Mouse (Mus musculus): ENCODE data around the gene Ncbp2. TPM values are rescaled to one million over a fixed set of nuclear protein-coding genes. Genes with fewer than 3 reads are reported as not detected.

Gene Ncbp2
- polyA plus RNA-seq, 2 experiments, result 25.1 to 31.5 TPM

DNA sequence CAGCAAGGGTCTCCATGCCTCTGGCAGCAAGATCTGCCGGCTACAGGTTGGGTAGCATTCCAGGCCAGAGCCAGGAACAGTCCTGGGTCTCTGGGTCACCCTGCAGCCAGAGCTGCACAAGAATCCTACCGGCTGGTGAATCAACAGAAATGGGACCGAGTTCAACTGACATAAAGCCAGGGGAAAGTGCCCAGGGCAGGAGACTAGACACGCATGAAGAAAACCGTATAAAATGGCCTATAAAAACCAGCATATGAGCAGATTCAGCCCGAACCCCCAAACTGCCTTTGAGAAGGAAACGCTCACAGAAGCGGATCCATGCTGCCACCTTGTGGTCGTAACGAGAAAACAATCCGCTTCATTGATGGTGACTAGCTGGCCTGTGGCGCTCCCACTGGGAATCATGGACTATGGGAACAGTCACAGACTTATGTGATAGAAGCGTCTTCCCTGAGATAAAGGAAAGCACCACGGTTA is 30.0 kb upstream of the Ncbp2 start:
- DNase-seq (ENCODE audit: low read depth in 3 of 3, low spot score in 3 of 3), result peak; percentile 38 to 52 (median 40)
- Histone ChIP-seq H3K9me3 (ENCODE audit: control insufficient read depth, low read length) (no peaks in the 10 kb centered on the region), H3K36me3 (replicated peaks; ENCODE audit: control insufficient read depth, insufficient read depth, low read depth) (no peaks in the 10 kb centered on the region), H3K27me3 (ENCODE audit: control insufficient read depth, insufficient read depth, low read length) (no peaks in the 10 kb centered on the region), H3K27ac (no peak overlapping the region), H3K4me2 (ENCODE audit: low read depth) (peak overlapping the region; percentile 38), H3K9ac (replicated peaks) (no peak overlapping the region), H3K4me3 (ENCODE audit: insufficient read depth in 1 of 2, low read depth in 2 of 2, low read length in 2 of 2) (peak overlapping the region in 1 of 2 experiments; percentile 17; a peak in 1 of 4 replicates), H3K4me1 (replicated peaks; ENCODE audit: control insufficient read depth in 2 of 2, insufficient read depth in 2 of 2, low read length in 1 of 2) (peaks cover 0 to 2% of the 10 kb centered on the region in 2 experiments; a peak in 1 of 4 replicates)
- TF ChIP-seq CTCF (IDR thresholded peaks at IDR 0.05; ENCODE audit: low read depth) (peak; percentile 87), EP300 (IDR thresholded peaks at IDR 0.05; ENCODE audit: low read depth) (no peak)
- 2% methylated on average over 14 of the region's 14 CpGs for WGBS (ENCODE audit: insufficient replicate concordance)
- no peak for ATAC-seq (ENCODE audit: insufficient read depth)

DNA sequence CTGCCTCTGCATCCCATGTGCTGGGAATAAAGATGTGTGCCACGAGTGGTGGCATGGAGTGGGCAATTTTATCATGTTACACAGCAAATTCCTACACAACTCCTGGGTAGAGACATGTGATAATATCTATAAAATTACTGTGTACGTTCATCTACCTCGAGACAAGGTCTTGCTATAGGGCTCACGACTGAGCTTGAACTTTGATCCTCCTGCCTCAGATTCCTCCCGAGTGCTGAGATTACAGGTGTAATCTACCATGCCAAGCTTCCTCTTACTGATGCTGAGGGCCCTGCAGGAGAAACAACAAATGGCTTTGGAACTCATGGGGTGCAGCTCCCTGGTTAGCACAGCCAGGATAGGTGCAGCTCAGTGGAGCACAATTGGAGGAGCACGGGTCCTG is 23.9 kb upstream of the Ncbp2 start:
- H3K4me3 ChIP-seq (ENCODE audit: insufficient read depth in 1 of 2, low read depth in 2 of 2, low read length in 2 of 2), result no peak overlapping the region
- H3K36me3 ChIP-seq (replicated peaks; ENCODE audit: control insufficient read depth, insufficient read depth, low read depth), result no peaks in the 10 kb centered on the region
- no peaks in the 10 kb centered on the region for H3K4me1 ChIP-seq (replicated peaks; ENCODE audit: control insufficient read depth in 2 of 2, insufficient read depth in 2 of 2, low read length in 1 of 2)
- 57% methylated on average over 6 of the region's 6 CpGs for WGBS (ENCODE audit: insufficient replicate concordance)
- no peaks in the 10 kb centered on the region for H3K9me3 ChIP-seq (ENCODE audit: control insufficient read depth, low read length)
- no peaks in the 10 kb centered on the region for H3K27me3 ChIP-seq (ENCODE audit: control insufficient read depth, insufficient read depth, low read length)
- no peak overlapping the region for H3K9ac ChIP-seq (replicated peaks)
- TF ChIP-seq CTCF (IDR thresholded peaks at IDR 0.05; ENCODE audit: low read depth) (no peak), EP300 (IDR thresholded peaks at IDR 0.05; ENCODE audit: low read depth) (no peak)
- DNase-seq (ENCODE audit: low read depth in 3 of 3, low spot score in 3 of 3), result no peak
- no peak overlapping the region for H3K4me2 ChIP-seq (ENCODE audit: low read depth)
- no peak for ATAC-seq (ENCODE audit: insufficient read depth)
- no peak overlapping the region for H3K27ac ChIP-seq

DNA sequence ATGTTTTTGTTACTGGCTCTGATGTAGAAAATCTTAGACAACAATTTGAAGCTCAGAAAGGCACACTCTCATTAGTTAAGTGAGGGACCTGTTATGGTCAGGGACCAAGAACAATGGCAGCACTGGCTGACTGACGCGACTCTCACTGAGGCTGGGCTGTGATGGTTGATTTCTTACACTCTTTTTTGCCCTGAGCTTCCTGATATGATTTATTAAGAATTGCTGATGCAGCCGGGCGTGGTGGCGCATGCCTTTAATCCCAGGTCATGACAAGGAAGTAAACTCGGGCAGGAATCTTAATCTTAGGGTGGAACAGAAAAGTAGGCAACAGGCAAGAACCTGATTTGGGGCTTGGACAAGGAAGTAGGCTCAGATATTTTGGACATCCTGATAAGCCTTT is 22.2 kb upstream of the Ncbp2 start:
- Histone ChIP-seq H3K27ac (no peak overlapping the region), H3K9me3 (ENCODE audit: control insufficient read depth, low read length) (no peaks in the 10 kb centered on the region), H3K9ac (replicated peaks) (no peak overlapping the region), H3K27me3 (ENCODE audit: control insufficient read depth, insufficient read depth, low read length) (no peaks in the 10 kb centered on the region), H3K4me2 (ENCODE audit: low read depth) (no peak overlapping the region), H3K36me3 (replicated peaks; ENCODE audit: control insufficient read depth, insufficient read depth, low read depth) (no peaks in the 10 kb centered on the region), H3K4me3 (ENCODE audit: insufficient read depth in 1 of 2, low read depth in 2 of 2, low read length in 2 of 2) (no peak overlapping the region), H3K4me1 (replicated peaks; ENCODE audit: control insufficient read depth in 2 of 2, insufficient read depth in 2 of 2, low read length in 1 of 2) (no peaks in the 10 kb centered on the region)
- no peak for TF ChIP-seq EP300 (IDR thresholded peaks at IDR 0.05; ENCODE audit: low read depth)
- TF ChIP-seq CTCF (IDR thresholded peaks at IDR 0.05; ENCODE audit: low read depth), result no peak
- WGBS (ENCODE audit: insufficient replicate concordance), result 68% methylated on average over 6 of the region's 6 CpGs
- no peak for DNase-seq (ENCODE audit: low read depth in 3 of 3, low spot score in 3 of 3)
- ATAC-seq (ENCODE audit: insufficient read depth), result no peak

DNA sequence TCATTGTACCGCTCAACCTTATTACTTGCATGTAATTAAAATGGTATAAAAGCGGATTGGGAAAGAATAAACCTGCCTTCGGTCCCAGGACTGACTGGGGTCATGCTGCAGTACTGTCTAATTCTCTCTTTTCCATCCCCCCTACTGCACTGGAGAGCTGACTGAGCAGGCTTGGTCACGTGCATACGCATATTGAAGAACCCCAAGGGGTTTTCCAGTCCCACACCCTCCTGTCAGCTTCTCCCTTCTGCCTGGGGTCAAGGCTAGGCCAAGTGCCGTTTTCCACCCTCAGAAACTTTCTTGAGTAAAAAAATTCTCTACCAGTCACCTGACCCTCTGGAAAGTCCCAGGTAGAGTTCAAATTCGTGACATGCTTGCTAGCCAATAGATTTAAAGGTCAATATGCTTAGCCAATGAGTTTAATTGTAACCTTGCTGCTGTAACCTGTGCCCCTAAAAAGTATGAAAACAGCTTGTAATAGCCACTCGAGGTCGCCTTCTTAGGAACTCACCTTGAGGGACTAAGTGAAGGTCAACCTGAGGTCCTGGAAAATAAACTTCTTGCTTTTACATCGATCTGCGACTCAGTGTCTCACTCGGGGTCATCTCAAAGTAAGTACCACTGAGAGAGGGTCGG is 21.6 kb upstream of the Ncbp2 start:
- no peak overlapping the region for H3K9ac ChIP-seq (replicated peaks)
- H3K27ac ChIP-seq, result no peak overlapping the region
- TF ChIP-seq EP300 (IDR thresholded peaks at IDR 0.05; ENCODE audit: low read depth) (no peak), CTCF (IDR thresholded peaks at IDR 0.05; ENCODE audit: low read depth) (no peak)
- no peaks in the 10 kb centered on the region for H3K4me1 ChIP-seq (replicated peaks; ENCODE audit: control insufficient read depth in 2 of 2, insufficient read depth in 2 of 2, low read length in 1 of 2)
- DNase-seq (ENCODE audit: low read depth in 3 of 3, low spot score in 3 of 3) (no peak), ATAC-seq (ENCODE audit: insufficient read depth) (no peak)
- no peak overlapping the region for H3K4me2 ChIP-seq (ENCODE audit: low read depth)
- no peak overlapping the region for H3K4me3 ChIP-seq (ENCODE audit: insufficient read depth in 1 of 2, low read depth in 2 of 2, low read length in 2 of 2)
- WGBS (ENCODE audit: insufficient replicate concordance), result 65% methylated on average over 13 of the region's 13 CpGs
- no peaks in the 10 kb centered on the region for H3K36me3 ChIP-seq (replicated peaks; ENCODE audit: control insufficient read depth, insufficient read depth, low read depth)
- H3K27me3 ChIP-seq (ENCODE audit: control insufficient read depth, insufficient read depth, low read length), result no peaks in the 10 kb centered on the region
- H3K9me3 ChIP-seq (ENCODE audit: control insufficient read depth, low read length), result no peaks in the 10 kb centered on the region

DNA sequence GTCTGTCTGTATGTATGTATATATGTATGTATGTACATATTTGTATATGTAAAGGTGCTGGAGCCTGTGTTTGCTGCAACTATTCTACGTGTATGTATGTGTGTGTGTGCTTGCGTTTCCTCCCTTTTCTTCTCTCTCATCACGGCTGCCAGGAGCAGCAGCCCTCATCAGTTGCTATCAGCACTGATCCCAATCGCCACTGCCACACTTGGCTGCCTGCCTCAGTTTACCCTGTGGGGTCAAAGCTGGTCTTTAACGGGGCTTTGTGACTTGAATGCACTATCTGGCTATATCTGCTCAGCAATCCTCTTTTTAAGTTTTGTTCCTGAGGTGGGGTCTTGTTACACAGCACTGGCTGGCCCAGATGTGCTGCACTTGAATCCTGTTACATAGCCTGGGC is 20.9 kb upstream of the Ncbp2 start:
- Histone ChIP-seq H3K9ac (replicated peaks) (no peak overlapping the region), H3K36me3 (replicated peaks; ENCODE audit: control insufficient read depth, insufficient read depth, low read depth) (no peaks in the 10 kb centered on the region), H3K27me3 (ENCODE audit: control insufficient read depth, insufficient read depth, low read length) (no peaks in the 10 kb centered on the region; the same call in 1 of the 2 replicates), H3K4me2 (ENCODE audit: low read depth) (no peak overlapping the region), H3K9me3 (ENCODE audit: control insufficient read depth, low read length) (no peaks in the 10 kb centered on the region), H3K4me1 (replicated peaks; ENCODE audit: control insufficient read depth in 2 of 2, insufficient read depth in 2 of 2, low read length in 1 of 2) (no peaks in the 10 kb centered on the region), H3K4me3 (ENCODE audit: insufficient read depth in 1 of 2, low read depth in 2 of 2, low read length in 2 of 2) (no peak overlapping the region), H3K27ac (no peak overlapping the region)
- TF ChIP-seq EP300 (IDR thresholded peaks at IDR 0.05; ENCODE audit: low read depth) (no peak), CTCF (IDR thresholded peaks at IDR 0.05; ENCODE audit: low read depth) (no peak)
- 57% methylated on average over 5 of the region's 5 CpGs for WGBS (ENCODE audit: insufficient replicate concordance)
- DNase-seq (ENCODE audit: low read depth in 3 of 3, low spot score in 3 of 3) (no peak), ATAC-seq (ENCODE audit: insufficient read depth) (no peak)
